Mouse (Mus musculus) activated CD4-positive, CD25-positive, alpha-beta regulatory T cell, adult 4 months (primary cell): Measurements from ENCODE around the gene Trp53. TPM values are rescaled to one million over a fixed set of nuclear protein-coding genes. Genes with fewer than 3 reads are reported as not detected.

Experiments used
- ATAC-seq: one replicate; pipeline ENCODE4 v1.8.0; 2017
- polyA plus RNA-seq, 2 experiments: library from polyadenylated mRNA; unstranded; fragments of 100-300 nt; shearing (Covaris generic); gene quantifications; one replicate each; pipeline ENCODE4 v1.2.1; 2017

Trp53 gene
- polyA plus RNA-seq, 2 experiments from 2014 or later: 231 to 302 TPM

GRCm38 (mm10) chr11:69632284-69633089, 52.3 kb downstream of the Trp53 start, which contains the start of gene Fxr2:
TSS of gene Fxr2 (plus strand) at chr11:69632990.
- ATAC-seq: peak; percentile 82

- ATAC-seq: peak; percentile 28
Observed at GRCm38 (mm10) chr11:69633128-69633866, 53.1 kb downstream of the Trp53 start.

- no peak for ATAC-seq
Observed at GRCm38 (mm10) chr11:69635471-69635870, 55.3 kb downstream of the Trp53 start.

Other genes starting within 250 kb of the Trp53 start
- 1 to 10 TPM; 2.4 to 3.4 TPM for gene Rnf227, start 239.9 kb upstream of the Trp53 start, polyA plus RNA-seq
- 10 to 100 TPM; 58.7 to 62.7 TPM for gene Chd3, start 211.0 kb upstream of the Trp53 start, polyA plus RNA-seq
- gene Naa38, start 184.9 kb upstream of the Trp53 start, polyA plus RNA-seq: 100 to 1,000 TPM; 146 TPM
- gene Cyb5d1, start 184.7 kb upstream of the Trp53 start, polyA plus RNA-seq: 10 to 100 TPM in 1 of 2 experiments, 1 to 10 TPM in 1; 9.4 to 17.9 TPM
- under 1 TPM; 0.22 to 0.51 TPM for gene Tmem88, start 182.1 kb upstream of the Trp53 start, polyA plus RNA-seq
- gene Kdm6b, start 166.7 kb upstream of the Trp53 start, polyA plus RNA-seq: 10 to 100 TPM; 23.6 to 28.3 TPM
- under 1 TPM in 1 of 2 experiments, not detected in 1; 0.19 TPM for gene Dnah2, start 31.2 kb upstream of the Trp53 start, polyA plus RNA-seq
- under 1 TPM in 1 of 2 experiments, not detected in 1; 0.17 TPM for gene Efnb3, start 20.2 kb upstream of the Trp53 start, polyA plus RNA-seq
- 10 to 100 TPM; 25.6 to 27.6 TPM for gene Wrap53, start 104 bp upstream of the Trp53 start, polyA plus RNA-seq
- under 1 TPM in 1 of 2 experiments, not detected in 1; 0.46 TPM for gene Atp1b2, start 25.6 kb downstream of the Trp53 start, polyA plus RNA-seq
- not detected for gene Shbg, start 37.5 kb downstream of the Trp53 start, polyA plus RNA-seq
- gene Sat2, start 41.7 kb downstream of the Trp53 start, polyA plus RNA-seq: not detected
- 1 to 10 TPM; 6.5 to 7.1 TPM for gene Fxr2, start 52.6 kb downstream of the Trp53 start, polyA plus RNA-seq
- not detected for gene Sox15, start 75.0 kb downstream of the Trp53 start, polyA plus RNA-seq
- gene Mpdu1, start 82.3 kb downstream of the Trp53 start, polyA plus RNA-seq: 10 to 100 TPM; 41.3 to 59.7 TPM
- gene Cd68, start 85.8 kb downstream of the Trp53 start, polyA plus RNA-seq: 1 to 10 TPM; 3.3 to 5.3 TPM
- gene Eif4a1, start 92.1 kb downstream of the Trp53 start, polyA plus RNA-seq: 100 to 1,000 TPM; 202 to 297 TPM
- 10 to 100 TPM; 32.7 to 33.0 TPM for gene Senp3, start 101.7 kb downstream of the Trp53 start, polyA plus RNA-seq
- not detected for gene Tnfsf13, start 105.4 kb downstream of the Trp53 start, polyA plus RNA-seq
- gene Tnfsf12, start 115.5 kb downstream of the Trp53 start, polyA plus RNA-seq: not detected
- not detected for gene Tnfsfm13, start 115.7 kb downstream of the Trp53 start, polyA plus RNA-seq
- gene Polr2a, start 178.3 kb downstream of the Trp53 start, polyA plus RNA-seq: 10 to 100 TPM; 24.0 to 28.8 TPM
- gene Slc35g3, start 181.6 kb downstream of the Trp53 start, polyA plus RNA-seq: not detected
- gene Zbtb4, start 185.6 kb downstream of the Trp53 start, polyA plus RNA-seq: 1 to 10 TPM; 7.8 to 8.1 TPM
- 1 to 10 TPM in 1 of 2 experiments, under 1 TPM in 1; 0.66 to 4.1 TPM for gene Chrnb1, start 215.6 kb downstream of the Trp53 start, polyA plus RNA-seq
- gene Fgf11, start 221.5 kb downstream of the Trp53 start, polyA plus RNA-seq: not detected
- not detected for gene Tmem102, start 225.3 kb downstream of the Trp53 start, polyA plus RNA-seq
- under 1 TPM in 1 of 2 experiments, not detected in 1; 0.08 TPM for gene Gm39566, start 234.9 kb downstream of the Trp53 start, polyA plus RNA-seq
- gene Spem2, start 238.1 kb downstream of the Trp53 start, polyA plus RNA-seq: not detected
- gene Spem1, start 241.8 kb downstream of the Trp53 start, polyA plus RNA-seq: not detected